Mouse (Mus musculus) fibroblast of lung, adult 2 months (primary cell): ENCODE measurements at regions not wholly inside any gene's neighbourhood (a gene's known extent, or its start where the extent isn't known, plus 50 kb on each side); places are given as distances from the start of the nearest gene placed in this dataset.
"Not testable (repeated sequence)": the region's sequence is repeated elsewhere in the genome, so short reads cannot be mapped to it uniquely, and the experiment has no call there.

Experiments
- DNase-seq: peaks from one replicate; pipeline ENCODE4 v3.0.0-alpha.2; 2011; ENCODE audit warnings: low read depth

DNA sequence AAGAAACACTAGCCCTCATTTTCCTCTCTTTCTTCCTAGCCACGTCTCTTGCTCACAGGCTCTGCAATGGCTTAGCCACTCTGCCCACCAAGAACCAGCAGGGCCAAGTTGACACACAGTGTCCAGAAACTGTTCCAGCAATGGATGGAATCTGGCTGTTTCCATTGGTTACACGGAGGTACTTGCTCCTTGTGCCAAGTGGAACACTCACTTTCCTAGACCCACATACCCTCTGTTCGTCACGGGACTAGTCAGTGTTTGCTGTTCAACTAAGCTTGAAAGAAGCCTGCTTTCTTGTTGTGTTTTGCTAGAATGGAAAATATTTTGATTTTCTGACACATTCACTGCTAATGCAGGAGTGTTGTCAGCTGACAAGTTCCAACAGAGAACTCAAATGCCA, 575.7 kb upstream of the Gulo start:
- DNase-seq = no peak

DNA sequence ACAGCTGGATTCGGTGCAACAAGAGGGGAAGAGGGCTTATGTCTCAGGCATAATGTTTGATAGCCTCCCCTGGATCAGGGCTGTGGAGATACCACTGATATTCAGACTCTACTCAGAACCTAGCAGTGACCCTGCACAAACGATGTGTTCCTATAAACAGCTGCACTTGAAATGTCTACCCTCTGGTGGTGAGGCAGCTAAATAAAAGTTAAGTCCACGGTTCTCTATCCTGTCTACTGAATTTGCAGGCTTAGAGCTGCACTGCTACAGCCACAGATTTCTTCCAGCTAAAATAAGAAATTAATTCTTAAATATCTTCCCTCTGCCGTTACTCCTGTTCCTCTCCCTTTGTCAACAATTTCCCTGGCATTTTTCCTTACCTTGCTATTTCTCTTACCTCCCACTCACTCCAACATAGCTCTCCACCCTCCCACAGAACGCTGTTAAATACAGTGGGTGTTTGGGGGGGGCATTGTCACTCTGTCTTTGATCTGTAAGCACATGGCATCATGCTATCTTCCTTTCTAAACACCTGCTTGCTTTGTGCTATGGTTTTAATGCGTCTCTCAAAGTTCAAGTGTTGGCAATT, 571.0 kb upstream of the Gulo start:
- DNase-seq = no peak

DNA sequence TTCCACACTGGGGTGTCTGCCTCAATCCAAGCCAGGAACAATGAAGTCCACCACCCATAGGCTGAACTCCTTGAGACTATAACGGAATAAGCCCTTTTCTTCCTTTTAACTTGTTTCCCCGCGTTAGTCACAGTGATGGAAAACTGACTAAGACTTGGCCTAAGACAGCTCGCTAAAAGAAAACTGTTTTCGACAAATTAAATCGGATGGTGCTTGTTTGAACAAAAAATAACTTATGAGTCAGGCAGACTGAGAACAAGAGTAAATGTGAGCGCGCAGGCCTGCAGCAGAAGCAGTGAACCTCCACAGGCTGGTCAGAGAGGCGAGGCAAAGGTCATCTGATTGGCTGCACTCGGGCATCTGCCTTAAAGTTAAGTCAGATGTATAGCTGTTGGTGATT, 557.6 kb upstream of the Gulo start:
- no peak for DNase-seq

DNA sequence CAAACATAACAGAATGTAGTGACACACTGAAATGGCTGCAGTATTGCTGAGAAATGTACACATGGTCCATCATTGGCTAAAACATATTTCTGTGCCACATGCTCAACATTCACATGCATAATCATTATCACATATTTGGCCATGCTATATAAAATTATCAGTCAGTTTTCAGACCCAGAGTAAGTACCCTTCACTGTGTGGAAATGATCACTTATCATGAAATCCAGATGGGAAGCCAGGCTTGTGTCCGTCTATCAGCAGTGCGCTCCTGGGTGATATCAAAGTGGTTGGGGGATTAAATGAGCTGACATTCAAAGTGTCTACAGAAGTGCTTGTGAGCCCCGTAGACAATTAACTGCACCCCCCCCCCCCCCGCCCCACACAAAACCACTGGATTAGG, 553.7 kb upstream of the Gulo start:
- DNase-seq = no peak

DNA sequence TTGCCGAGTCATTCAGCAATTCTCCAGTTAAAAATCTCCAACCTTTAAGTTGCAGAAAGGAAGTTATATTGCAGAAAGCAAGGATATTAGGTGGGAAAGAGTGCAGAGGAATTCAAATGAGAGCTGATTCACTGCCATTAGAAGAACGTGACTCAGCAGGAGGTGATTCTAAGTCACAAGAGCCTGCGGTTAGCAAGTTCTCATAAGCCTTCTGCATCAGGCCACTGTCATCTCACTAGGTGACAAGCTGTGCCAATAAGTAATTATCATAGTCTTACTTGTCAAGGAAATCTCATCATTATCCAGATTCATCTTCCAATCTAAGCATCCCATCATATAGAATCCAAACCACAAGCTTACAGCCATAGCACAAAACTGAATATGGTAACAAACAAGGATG, 552.7 kb upstream of the Gulo start:
- DNase-seq = no peak

DNA sequence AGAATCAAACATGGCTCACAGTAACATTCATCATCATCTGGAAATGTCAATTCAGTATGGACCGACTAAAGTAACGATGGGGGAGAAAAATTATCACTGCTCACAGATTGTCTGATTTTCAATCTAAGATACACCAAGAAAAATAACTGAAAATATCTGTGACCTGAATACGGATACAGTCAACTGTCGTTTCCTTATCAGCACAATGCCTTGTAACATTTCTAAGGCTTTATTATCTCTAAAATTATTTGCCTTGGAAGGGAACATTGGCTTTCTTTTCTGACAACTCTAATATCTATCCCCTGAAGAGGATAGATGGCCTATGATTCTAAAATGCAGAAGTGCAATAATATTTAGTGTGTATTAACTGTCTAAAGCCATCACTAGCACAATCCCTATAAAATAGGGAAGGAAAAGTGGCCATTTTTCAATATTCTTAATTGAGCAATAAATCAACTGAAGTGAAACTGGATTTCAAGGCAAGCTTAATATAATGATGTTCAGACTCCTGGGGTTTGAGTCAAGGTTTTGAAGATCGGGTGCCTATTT, 552.1 kb upstream of the Gulo start:
- no peak for DNase-seq

DNA sequence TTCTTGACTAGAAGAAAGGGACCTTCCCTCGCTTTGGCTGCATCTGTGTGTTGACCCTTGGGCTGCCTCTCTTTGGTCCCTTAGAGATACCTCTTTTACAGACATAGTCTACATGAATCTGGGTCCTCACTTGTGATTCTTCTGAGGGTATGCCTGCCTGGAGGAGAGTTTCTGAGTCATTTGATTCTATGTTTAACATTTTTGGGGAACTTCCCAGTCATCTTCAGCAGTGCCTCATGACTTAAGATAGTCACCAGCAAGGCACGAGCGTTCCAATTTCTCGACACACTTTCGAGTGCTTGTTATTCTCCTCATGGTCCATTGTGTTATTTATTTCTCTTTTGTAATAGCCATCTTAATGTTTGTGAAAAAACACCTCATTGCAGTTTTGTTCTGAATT, 549.4 kb upstream of the Gulo start:
- no peak for DNase-seq

DNA sequence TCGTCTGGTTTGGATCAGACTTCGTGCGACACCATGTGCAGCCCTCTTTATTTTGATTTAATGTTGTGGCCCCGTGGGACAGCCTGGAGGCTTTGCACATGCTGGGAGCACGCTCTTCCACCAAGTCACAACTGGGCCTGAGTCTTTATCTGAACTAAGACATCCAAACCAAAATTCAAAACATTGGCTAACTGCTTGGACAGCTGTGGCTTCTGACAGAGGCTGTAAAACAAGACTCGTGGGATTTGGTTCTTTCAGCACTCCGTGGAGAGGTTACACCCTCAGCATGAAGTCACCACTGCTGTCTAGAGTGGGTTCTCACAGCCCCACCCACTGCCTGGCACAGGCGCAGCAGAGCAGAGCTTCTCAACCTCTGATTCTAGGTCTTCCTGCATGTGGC, 548.6 kb upstream of the Gulo start:
- DNase-seq = no peak

DNA sequence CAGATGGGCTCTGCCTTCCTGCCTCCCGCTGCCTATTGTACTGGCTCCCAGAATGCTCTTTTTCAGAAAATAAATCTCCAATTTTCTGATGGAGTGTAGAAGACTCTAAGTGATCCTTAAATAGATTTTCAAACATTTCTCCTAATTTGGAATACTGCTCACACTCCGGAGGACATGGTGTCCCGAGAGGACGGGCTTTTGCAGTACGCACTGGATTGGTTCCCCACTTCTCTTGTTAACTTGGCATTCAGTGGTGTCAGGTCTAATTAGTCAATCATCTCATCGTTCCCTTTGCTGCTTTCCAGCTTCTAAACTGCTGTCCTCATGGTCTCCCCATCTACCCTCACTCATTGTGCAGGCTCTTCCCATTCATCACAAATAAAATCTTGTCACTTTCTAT, 529.5 kb upstream of the Gulo start:
- no peak for DNase-seq

DNA sequence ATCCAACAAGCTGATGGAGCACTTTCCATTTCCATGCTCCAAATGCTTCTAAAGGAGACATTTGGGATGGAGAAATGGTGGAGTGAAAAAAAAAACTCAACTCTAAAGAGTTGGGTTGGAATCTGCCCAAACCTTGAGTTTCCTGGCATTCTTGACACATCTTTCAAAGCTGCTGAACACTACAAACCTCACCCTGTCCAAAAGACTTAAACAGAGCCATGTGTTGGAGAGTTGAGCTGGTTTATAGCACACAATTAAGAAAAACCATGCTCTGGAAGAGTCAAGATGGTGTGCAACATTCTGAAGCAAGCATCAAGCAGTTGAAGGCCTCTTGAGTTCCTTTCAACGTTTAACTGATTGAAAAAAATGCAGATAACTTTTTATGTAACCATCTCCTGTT, 525.7 kb upstream of the Gulo start:
- no peak for DNase-seq

DNA sequence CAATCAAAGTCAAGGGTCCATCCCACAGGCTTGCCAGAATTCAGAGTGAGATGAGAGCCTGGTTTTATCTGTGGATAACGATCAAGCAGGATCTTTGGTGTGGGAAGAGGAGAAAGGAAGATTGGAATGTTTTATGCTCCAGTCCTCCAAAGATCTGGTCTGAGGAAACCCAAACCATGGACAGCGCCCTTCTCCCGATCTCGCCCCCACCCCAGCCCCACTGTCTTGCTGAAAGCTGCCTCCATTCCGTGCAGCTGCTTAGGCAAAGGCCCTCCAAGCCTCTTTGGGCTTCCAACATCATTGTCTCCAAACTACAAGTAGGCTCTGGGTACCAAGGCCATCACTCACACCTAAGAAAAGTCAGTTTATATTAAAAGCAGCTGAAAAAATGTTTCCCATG, 519.1 kb upstream of the Gulo start:
- no peak for DNase-seq

DNA sequence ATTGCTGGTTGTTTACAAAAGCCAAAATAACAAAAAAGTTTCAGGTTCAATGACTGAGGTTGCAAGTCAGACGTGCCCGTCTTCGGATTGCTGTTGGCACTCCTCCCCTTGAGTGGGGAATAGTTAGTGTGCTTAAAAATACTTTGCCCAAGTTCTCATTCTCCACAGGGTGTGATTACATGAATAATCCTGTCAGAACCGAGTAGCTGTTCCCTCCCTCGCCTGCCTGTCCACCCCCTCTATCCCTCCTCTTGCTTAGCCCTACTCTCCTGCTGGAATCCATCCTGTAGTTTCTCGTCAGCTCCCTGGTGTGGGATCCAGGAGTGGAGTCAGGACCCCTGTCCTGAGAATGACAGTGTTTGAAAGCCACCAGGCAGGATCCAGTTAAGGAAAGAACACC, 518.1 kb upstream of the Gulo start:
- DNase-seq = no peak

DNA sequence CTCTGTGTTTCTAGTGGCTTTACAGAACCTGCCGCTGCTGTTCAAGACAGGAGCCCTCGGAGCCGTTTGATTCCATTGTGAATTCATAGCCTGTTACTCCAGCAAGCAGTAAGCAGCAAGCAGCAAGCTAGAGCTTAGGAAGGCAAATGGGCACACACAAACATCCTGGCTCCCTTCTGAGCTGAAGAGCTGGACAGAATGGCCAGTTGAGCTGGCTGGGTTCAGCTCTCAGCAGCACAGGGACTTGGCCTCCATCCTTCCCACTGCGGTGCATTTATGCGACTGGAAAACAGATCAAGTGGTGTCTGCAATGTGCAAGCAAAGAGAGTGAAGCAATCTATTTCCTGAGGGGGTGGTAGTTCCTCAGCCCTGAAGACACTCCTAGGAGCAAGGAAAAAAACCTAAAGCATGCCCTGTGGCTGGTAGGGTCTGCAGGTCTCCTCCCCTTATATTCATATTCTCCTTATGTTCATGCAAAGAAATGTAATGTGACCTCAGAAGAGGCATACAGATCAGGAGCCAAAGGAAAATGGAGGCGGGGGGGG, 513.9 kb upstream of the Gulo start:
- DNase-seq = no peak

DNA sequence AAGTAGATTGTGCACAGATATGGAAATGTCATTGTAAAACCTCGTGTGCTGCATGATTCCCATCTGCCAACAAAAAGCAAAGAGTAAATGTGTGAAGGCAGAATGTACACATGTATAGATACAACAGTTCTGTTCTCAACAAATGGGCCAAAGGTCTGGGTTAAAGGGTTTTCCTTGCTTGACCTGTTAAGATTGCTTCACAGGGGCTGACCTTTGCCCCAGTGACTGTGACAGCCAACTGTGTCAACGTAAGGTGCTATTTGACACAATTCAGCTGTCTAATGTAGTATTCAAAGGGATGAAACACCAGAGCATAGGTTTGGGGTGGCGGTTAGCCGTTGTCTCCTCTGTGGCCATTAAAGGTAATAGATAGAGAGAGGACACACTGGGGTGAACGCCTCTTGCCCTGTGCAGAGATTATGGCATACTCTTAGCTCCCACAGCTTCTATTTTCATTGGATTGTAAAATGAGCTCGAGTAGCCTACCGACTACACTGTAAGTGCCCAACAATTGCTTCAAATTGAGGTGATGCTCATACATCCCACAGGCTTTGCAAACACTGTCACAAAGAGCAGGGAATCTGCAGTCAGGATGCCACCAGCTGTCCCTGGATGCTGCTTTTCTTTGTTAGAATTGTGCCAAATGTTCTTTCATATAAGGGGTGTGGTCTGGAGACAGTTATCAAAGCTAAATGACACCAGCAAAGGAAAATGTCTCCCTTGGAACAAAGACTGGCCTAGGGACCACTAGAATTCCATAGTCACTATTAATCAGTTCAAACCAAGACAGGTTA, 513.0 kb upstream of the Gulo start:
- DNase-seq = no peak

DNA sequence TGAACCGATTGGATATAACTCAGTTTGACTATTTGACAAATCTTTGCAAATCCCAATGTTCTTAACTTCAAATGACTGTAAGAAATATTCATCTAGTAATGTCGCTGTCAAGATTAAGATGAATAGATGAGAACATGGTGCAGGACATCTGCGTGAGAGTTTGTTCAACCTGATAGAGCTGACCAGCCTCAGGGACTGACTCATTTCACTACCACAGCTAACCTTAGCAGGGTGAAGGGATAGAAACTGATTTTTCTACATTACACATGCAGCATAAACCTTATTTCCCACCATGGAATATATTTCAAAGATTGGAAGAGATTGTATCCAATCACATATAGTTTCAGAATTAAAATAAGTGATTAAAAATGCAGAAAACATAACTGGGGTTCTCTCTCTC, 507.8 kb upstream of the Gulo start:
- DNase-seq = no peak

DNA sequence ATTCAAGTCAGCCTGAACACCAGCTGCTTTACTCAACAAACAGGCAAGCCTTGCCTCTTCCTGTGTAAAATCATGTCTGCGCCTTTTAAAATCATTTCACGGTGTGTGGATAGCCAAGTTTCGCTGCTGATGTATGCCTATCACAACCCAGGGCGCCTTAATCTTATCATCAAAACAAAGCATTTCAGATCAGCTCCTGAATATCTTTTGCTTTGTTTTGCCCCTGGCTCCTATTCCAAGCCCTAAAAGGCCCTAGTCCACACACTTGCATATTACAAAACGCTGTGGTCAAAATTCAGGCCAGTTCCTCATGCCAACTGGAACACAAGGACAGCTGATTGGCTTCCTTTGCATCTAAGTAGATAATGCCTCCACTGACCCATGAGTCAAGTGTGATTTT, 501.7 kb upstream of the Gulo start:
- no peak for DNase-seq

DNA sequence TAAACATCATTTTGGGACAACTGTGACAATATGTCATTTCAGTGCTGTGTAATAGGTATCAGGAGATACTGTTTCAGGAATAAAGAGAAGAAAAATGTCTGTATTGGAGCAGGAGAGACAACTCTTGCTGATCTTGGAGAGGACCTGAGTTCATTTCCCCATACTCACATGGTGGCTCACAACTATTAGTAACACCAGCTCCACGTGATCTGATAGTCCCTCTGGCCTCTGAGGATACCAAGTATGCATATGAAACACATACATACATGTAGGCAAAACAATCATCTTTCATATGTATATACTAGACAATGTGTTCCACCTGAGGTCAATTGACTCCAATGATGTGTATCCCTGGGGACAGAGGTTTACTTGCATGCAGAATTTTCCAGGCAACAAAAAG, 501.2 kb upstream of the Gulo start:
- DNase-seq = no peak

DNA sequence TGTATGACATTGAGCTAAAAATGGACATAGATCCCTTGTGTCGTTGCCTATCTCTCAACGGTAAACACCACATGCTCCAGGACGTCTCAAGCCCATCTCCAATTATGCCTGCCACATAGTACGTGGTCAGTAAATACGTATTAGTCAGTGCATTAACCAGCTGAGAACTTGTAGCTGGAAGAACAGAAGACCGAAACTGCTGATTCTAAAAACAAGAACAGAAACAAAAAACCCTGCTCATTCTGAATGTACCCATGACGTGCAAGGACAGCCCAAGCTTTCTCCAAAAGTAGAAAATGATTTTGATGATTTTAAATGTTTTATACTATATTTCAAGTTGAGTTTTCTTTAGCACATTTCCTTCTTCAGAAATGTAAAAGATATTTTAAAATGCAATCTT, 500.7 kb upstream of the Gulo start:
- no peak for DNase-seq

DNA sequence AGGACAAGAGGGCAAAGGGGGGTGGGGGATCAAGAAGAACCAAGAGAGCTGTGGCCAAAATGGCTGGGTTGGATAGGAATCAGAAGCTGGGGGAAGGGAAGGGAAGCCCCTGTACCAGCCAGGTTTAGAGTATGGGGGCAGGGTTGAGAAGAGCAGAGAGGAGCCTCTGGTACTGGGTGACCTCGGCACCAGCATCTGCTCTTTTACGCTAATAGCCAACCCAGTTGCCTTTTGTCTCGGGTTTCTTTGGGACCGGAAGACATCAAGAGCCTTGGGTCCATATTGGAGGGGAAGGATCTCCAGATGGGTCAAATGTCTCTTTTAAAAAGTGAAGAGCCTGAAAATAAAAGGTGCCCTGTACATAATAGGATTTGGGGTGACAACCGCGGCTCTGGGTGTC, 493.0 kb upstream of the Gulo start:
- no peak for DNase-seq

DNA sequence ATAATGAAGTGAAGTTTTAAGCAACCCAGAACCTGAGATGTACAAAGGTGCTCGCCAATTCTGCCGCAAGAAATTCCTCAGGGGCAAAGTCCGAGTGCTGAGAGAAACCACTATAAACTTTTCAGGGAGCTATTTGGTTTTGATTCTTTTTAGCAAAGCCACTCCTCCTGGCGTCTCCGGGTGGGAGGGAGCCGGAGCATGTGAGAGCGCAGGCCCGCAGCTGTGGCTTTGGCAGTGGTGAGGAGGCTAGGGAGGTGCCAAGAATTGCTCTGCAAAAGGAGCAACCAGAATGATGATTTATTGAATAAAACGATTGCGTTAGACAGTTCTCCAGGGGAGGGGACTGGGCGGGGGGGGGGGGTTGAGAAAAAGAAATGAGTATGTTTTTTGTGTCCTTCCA, 490.9 kb upstream of the Gulo start:
- DNase-seq = peak; percentile 50

DNA sequence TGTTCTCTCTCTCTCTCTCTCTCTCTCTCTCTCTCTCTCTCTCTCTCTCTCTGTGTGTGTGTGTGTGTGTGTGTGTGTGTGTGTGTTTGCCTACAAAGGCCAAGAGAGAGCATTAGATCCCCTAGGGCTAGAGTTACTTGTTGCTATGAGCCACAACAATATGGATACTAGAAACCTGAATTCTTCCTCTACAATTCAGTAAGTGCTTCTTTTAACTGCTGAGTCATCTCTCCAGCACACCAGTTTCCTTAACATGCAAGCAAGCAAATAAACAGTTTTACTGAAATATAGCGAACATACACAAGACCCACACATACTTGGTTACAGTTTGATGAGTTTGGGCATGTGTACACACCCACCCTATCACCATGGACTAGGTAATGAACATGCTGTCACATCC, 486.1 kb upstream of the Gulo start:
- DNase-seq = no peak

DNA sequence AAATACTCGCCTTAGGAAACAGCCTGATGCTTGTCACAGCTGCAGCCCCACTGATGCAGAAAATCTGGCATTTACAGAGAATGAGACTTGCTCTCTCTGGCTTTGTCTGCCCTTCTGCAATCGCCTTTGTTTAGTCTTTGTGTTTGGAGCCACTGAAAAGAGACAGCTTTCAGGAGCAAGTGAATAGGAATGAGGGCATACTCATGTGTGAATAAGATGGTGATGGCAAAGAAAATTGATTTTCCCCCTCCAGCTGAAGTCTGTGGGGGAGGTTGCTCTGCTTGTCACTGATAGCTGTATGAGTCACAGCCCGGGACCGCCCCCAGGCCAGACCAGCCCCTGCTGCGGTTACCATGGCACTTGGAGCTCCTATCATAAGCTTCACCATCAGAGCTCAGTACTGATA, 485.5 kb upstream of the Gulo start:
- DNase-seq = peak; percentile 24

DNA sequence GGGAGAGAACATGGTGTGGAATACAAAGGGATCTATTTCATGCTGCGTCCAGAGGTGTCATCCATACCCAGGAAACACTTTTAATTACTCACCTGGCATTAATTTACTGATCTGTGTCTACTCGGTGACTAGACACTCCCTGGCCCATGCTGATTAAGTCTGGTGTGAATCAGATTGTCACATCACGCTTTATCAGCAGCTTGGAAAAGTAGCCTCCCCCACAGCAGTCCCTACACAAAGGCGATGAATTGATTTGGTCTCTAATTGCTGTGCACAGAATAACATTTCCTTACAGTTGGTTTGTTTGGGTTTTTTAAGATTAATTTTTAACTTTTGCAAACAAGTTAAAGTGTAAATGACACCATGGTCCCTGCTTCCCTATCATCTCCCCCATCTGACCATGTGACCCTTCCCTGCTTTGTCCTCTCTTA, 484.7 kb upstream of the Gulo start:
- no peak for DNase-seq

DNA sequence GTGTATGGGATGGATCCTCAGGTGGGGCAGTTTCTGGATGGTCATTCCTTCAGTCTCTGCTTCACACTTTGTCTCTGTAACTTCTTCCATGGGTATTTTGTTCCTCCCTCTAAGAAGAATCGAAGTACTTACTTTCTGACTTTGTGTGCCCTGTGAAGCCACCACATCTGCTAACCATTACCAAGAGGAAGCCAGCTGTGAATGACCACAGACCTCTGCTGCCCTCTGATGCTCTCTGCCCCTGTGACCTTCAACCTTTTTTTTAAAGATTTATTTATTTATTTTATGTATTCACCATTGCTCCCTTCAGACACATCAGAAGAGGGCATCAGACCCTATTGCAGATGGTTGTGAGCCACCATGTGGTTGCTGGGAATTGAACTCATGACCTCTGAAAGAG, 475.7 kb upstream of the Gulo start:
- not testable (repeated sequence) for DNase-seq
